Mouse (Mus musculus) adrenal gland, adult 18-20 months (tissue): ENCODE data around the gene Rnaset2b. TPM values are rescaled to one million over a fixed set of nuclear protein-coding genes. Genes with fewer than 3 reads are reported as not detected.

Experiments used
- total RNA-seq, 2 experiments: library from RNA; stranded (reverse); gene quantifications; 1 replicate in 1 of 2; 2 replicates in 1 of 2; pipeline ENCODE4 v1.2.3; 2021

Gene Rnaset2b
- total RNA-seq, 2 experiments from 2014 or later = 426 to 434 TPM

Other genes starting within 250 kb of the Rnaset2b start
- 10 to 100 TPM; 25.9 to 45.7 TPM for gene Ezr, start 187.8 kb upstream of the Rnaset2b start, total RNA-seq
- gene Rsph3b, start 22.0 kb upstream of the Rnaset2b start, total RNA-seq = 10 to 100 TPM; 36.0 to 48.7 TPM
- gene Tagap1, start 9.5 kb upstream of the Rnaset2b start, total RNA-seq = 10 to 100 TPM; 18.4 to 18.9 TPM
- gene Gm49721, start 8.3 kb downstream of the Rnaset2b start, total RNA-seq = not detected
- gene Gm1604a, start 54.9 kb downstream of the Rnaset2b start, total RNA-seq = not detected
- 10 to 100 TPM; 11.3 to 12.8 TPM for gene Rps6ka2, start 199.5 kb downstream of the Rnaset2b start, total RNA-seq